Mouse (Mus musculus) MEL (cell line): ENCODE data around the gene Acin1. TPM values are rescaled to one million over a fixed set of nuclear protein-coding genes. Genes with fewer than 3 reads are reported as not detected.

Source experiments
- DNase-seq: peaks from one replicate; pipeline ENCODE4 v3.0.0; 2011; ENCODE audit warnings: low read depth, low spot score
- H3K27ac ChIP-seq: 2 replicates; pipeline ENCODE4 v1.5.1; 2012; ENCODE audit warnings: low read depth, mild to moderate bottlenecking, control low read depth, low read length, moderate library complexity; ENCODE audit not compliant: control insufficient read depth
- H3K27me3 ChIP-seq, 2 experiments: fragments of 150-350 bp in 1 of 2; sonication (generic) in 1 of 2; 2 replicates each; pipeline ENCODE4 v1.6.1; 2012; ENCODE audit warnings: low read length in 2 of 2, mild to moderate bottlenecking in 2 of 2, improper control_type of control experiment in 1 of 2, moderate library complexity in 1 of 2; ENCODE audit not compliant: insufficient read depth in 2 of 2, control insufficient read depth in 1 of 2
- H3K36me3 ChIP-seq, 2 experiments: 2 replicates each; pipeline ENCODE4 v1.6.1; 2012 to 2014; ENCODE audit warnings: low read length in 2 of 2, improper control_type of control experiment in 1 of 2, inconsistent platforms in 1 of 2, mild to moderate bottlenecking in 1 of 2; ENCODE audit not compliant: insufficient read depth in 2 of 2, control insufficient read depth in 1 of 2
- H3K4me1 ChIP-seq, 2 experiments: fragments of 150-350 bp in 1 of 2; sonication (generic) in 1 of 2; 2 replicates each; pipeline ENCODE4 v1.6.1; 2012; ENCODE audit warnings: low read length in 2 of 2, improper control_type of control experiment in 1 of 2, mild to moderate bottlenecking in 1 of 2; ENCODE audit not compliant: insufficient read depth in 2 of 2, control insufficient read depth in 1 of 2
- H3K4me3 ChIP-seq, 2 experiments: fragments of 150-350 bp in 1 of 2; sonication (generic) in 1 of 2; 2 replicates each; pipeline ENCODE4 v1.5.1; 2012; ENCODE audit warnings: low read depth in 2 of 2, low read length in 2 of 2, mild to moderate bottlenecking in 2 of 2, moderate library complexity in 2 of 2, control low read depth in 1 of 2, improper control_type of control experiment in 1 of 2; ENCODE audit not compliant: control insufficient read depth in 1 of 2, insufficient read depth in 1 of 2
- H3K79me2 ChIP-seq: 2 replicates; pipeline ENCODE4 v1.6.1; 2012; ENCODE audit warnings: mild to moderate bottlenecking, low read length, moderate library complexity; ENCODE audit not compliant: control insufficient read depth, poor library complexity, insufficient read depth
- H3K9ac ChIP-seq: 2 replicates; pipeline ENCODE4 v1.6.1; 2012; ENCODE audit warnings: low read depth, mild to moderate bottlenecking, control low read depth, low read length, moderate library complexity; ENCODE audit not compliant: control insufficient read depth, poor library complexity, severe bottlenecking
- H3K9me3 ChIP-seq: fragments of 150-350 bp; sonication (generic); replicated peaks from 2 replicates; pipeline ENCODE4 v1.6.1; 2012; ENCODE audit warnings: mild to moderate bottlenecking, low read length, improper control_type of control experiment, moderate library complexity; ENCODE audit not compliant: insufficient read depth
- BHLHE40 ChIP-seq: IDR thresholded peaks from 2 replicates; pipeline ENCODE4 v1.6.1; 2012; ENCODE audit warnings: low read depth, mild to moderate bottlenecking, inconsistent platforms, low read length, improper control_type of control experiment, borderline replicate concordance
- CTCF ChIP-seq, 3 experiments: IDR thresholded peaks in 2 of 3; conservative IDR thresholded peaks in 1 of 3; 2 replicates each; pipeline ENCODE4 v1.5.1; 2011 to 2012; ENCODE audit warnings: low read length in 3 of 3, low read depth in 2 of 3, mild to moderate bottlenecking in 2 of 3, improper control_type of control experiment in 1 of 3, inconsistent platforms in 1 of 3, mixed read lengths in 1 of 3, moderate library complexity in 1 of 3; ENCODE audit not compliant: control insufficient read depth in 1 of 3, insufficient read depth in 1 of 3, poor library complexity in 1 of 3, severe bottlenecking in 1 of 3
- E2F4 ChIP-seq: IDR thresholded peaks from 2 replicates; pipeline ENCODE4 v1.6.1; 2011; ENCODE audit warnings: low read depth, low read length, improper control_type of control experiment, borderline replicate concordance
- ELF1 ChIP-seq: IDR thresholded peaks from 2 replicates; pipeline ENCODE4 v1.6.1; 2014; ENCODE audit warnings: low read depth, mild to moderate bottlenecking, inconsistent platforms, low read length, improper control_type of control experiment, moderate library complexity
- ETS1 ChIP-seq: IDR thresholded peaks from 2 replicates; pipeline ENCODE4 v1.6.1; 2012; ENCODE audit warnings: low read depth, mild to moderate bottlenecking, inconsistent platforms, low read length, improper control_type of control experiment, moderate library complexity
- GABPA ChIP-seq: IDR thresholded peaks from 2 replicates; pipeline ENCODE4 v1.6.1; 2012; ENCODE audit warnings: low read depth, mild to moderate bottlenecking, inconsistent platforms, low read length, improper control_type of control experiment, moderate library complexity
- GATA1 ChIP-seq: IDR thresholded peaks from 2 replicates; pipeline ENCODE4 v1.6.1; 2011; ENCODE audit warnings: low read depth, low read length, improper control_type of control experiment
- HCFC1 ChIP-seq: IDR thresholded peaks from 2 replicates; pipeline ENCODE4 v1.6.1; 2012; ENCODE audit warnings: low read depth, mild to moderate bottlenecking, inconsistent platforms, low read length, improper control_type of control experiment, moderate library complexity
- JUND ChIP-seq: IDR thresholded peaks from 2 replicates; pipeline ENCODE4 v1.6.1; 2011; ENCODE audit warnings: low read depth, mild to moderate bottlenecking, improper control_type of control experiment, low read length
- KAT2A ChIP-seq: conservative IDR thresholded peaks from 2 replicates; pipeline ENCODE4 v1.6.1; 2012; ENCODE audit warnings: low read depth, low read length, improper control_type of control experiment, inconsistent platforms
- MAFK ChIP-seq: IDR thresholded peaks from 2 replicates; pipeline ENCODE4 v1.6.1; 2011; ENCODE audit warnings: low read depth, mild to moderate bottlenecking, low read length, improper control_type of control experiment, borderline replicate concordance
- MAX ChIP-seq: IDR thresholded peaks from 2 replicates; pipeline ENCODE4 v1.6.1; 2011; ENCODE audit warnings: low read length, improper control_type of control experiment
- MAZ ChIP-seq: IDR thresholded peaks from 2 replicates; pipeline ENCODE4 v1.6.1; 2012; ENCODE audit warnings: low read depth, mild to moderate bottlenecking, inconsistent platforms, low read length, improper control_type of control experiment
- MEF2A ChIP-seq: IDR thresholded peaks from 2 replicates; pipeline ENCODE4 v1.6.1; 2014; ENCODE audit warnings: low read depth, mild to moderate bottlenecking, inconsistent platforms, low read length, improper control_type of control experiment; ENCODE audit not compliant: poor library complexity, insufficient replicate concordance, severe bottlenecking; ENCODE audit errors: extremely low read depth
- MXI1 ChIP-seq: IDR thresholded peaks from 2 replicates; pipeline ENCODE4 v1.6.1; 2011; ENCODE audit warnings: mild to moderate bottlenecking, low read depth, low read length, improper control_type of control experiment
- MYB ChIP-seq: IDR thresholded peaks from 2 replicates; pipeline ENCODE4 v1.6.1; 2011; ENCODE audit warnings: mild to moderate bottlenecking, low read depth, low read length, improper control_type of control experiment
- MYC ChIP-seq: IDR thresholded peaks from 2 replicates; pipeline ENCODE4 v1.6.1; 2011; ENCODE audit warnings: low read depth, mild to moderate bottlenecking, low read length, improper control_type of control experiment, moderate library complexity
- NELFE ChIP-seq: IDR thresholded peaks from 2 replicates; pipeline ENCODE4 v1.6.1; 2011; ENCODE audit warnings: low read depth, low read length, improper control_type of control experiment
- NRF1 ChIP-seq: IDR thresholded peaks from 2 replicates; pipeline ENCODE4 v1.6.1; 2014; ENCODE audit warnings: low read depth, mild to moderate bottlenecking, inconsistent platforms, low read length, improper control_type of control experiment, moderate library complexity; ENCODE audit not compliant: poor library complexity, insufficient read depth, severe bottlenecking
- POLR2A ChIP-seq, 2 experiments: IDR thresholded peaks; 2 replicates each; pipeline ENCODE4 v1.6.1; 2011 to 2012; ENCODE audit warnings: low read length in 2 of 2, mild to moderate bottlenecking in 2 of 2, control low read depth in 1 of 2, improper control_type of control experiment in 1 of 2, low read depth in 1 of 2, moderate library complexity in 1 of 2; ENCODE audit not compliant: control insufficient read depth in 1 of 2, insufficient read depth in 1 of 2, poor library complexity in 1 of 2
- RAD21 ChIP-seq: IDR thresholded peaks from 2 replicates; pipeline ENCODE4 v1.6.1; 2011; ENCODE audit warnings: mild to moderate bottlenecking, low read depth, low read length, improper control_type of control experiment
- RCOR1 ChIP-seq: IDR thresholded peaks from 2 replicates; pipeline ENCODE4 v1.6.1; 2012; ENCODE audit warnings: low read depth, mild to moderate bottlenecking, inconsistent platforms, low read length, improper control_type of control experiment
- SIN3A ChIP-seq: IDR thresholded peaks from 2 replicates; pipeline ENCODE4 v1.6.1; 2012; ENCODE audit warnings: low read length, improper control_type of control experiment, inconsistent platforms
- SMC3 ChIP-seq: IDR thresholded peaks from 2 replicates; pipeline ENCODE4 v1.6.1; 2011; ENCODE audit warnings: low read depth, low read length, improper control_type of control experiment
- TBP ChIP-seq: IDR thresholded peaks from 2 replicates; pipeline ENCODE4 v1.8.0; 2011; ENCODE audit warnings: low read depth, low read length, improper control_type of control experiment
- TCF12 ChIP-seq: IDR thresholded peaks from 2 replicates; pipeline ENCODE4 v1.6.1; 2014; ENCODE audit warnings: low read depth, mild to moderate bottlenecking, inconsistent platforms, low read length, improper control_type of control experiment, moderate library complexity
- UBTF ChIP-seq: IDR thresholded peaks from 2 replicates; pipeline ENCODE4 v1.6.1; 2012; ENCODE audit warnings: low read depth, mild to moderate bottlenecking, inconsistent platforms, low read length, improper control_type of control experiment, moderate library complexity, borderline replicate concordance; ENCODE audit not compliant: insufficient read depth
- USF1 ChIP-seq: IDR thresholded peaks from 2 replicates; pipeline ENCODE4 v1.6.1; 2014; ENCODE audit warnings: low read depth, mild to moderate bottlenecking, inconsistent platforms, low read length, improper control_type of control experiment, moderate library complexity
- USF2 ChIP-seq, 2 experiments: IDR thresholded peaks; 2 replicates each; pipeline ENCODE4 v1.6.1; 2011 to 2012; ENCODE audit warnings: improper control_type of control experiment in 2 of 2, low read length in 2 of 2, borderline replicate concordance in 1 of 2, inconsistent platforms in 1 of 2, low read depth in 1 of 2, mild to moderate bottlenecking in 1 of 2; ENCODE audit not compliant: insufficient read depth in 1 of 2
- ZC3H11A ChIP-seq: IDR thresholded peaks from 2 replicates; pipeline ENCODE4 v1.6.1; 2012; ENCODE audit warnings: low read depth, mild to moderate bottlenecking, inconsistent platforms, low read length, improper control_type of control experiment
- ZKSCAN1 ChIP-seq: IDR thresholded peaks from 2 replicates; pipeline ENCODE4 v1.6.1; 2012; ENCODE audit warnings: low read depth, mild to moderate bottlenecking, inconsistent platforms, low read length, improper control_type of control experiment, moderate library complexity
- ZNF384 ChIP-seq: IDR thresholded peaks from 2 replicates; pipeline ENCODE4 v1.6.1; 2012; ENCODE audit warnings: low read depth, mild to moderate bottlenecking, inconsistent platforms, low read length, improper control_type of control experiment
- polyA plus RNA-seq, 2 experiments: library from polyadenylated mRNA; stranded (reverse) in 1 of 2; unstranded in 1 of 2; fragments of >175 nt in 1 of 2; fragments of >200 nt in 1 of 2; gene quantifications; 2 replicates each; pipeline versions ENCODE4 v1.2.1 to v1.2.4; 2012; ENCODE audit warnings: low replicate concordance in 2 of 2, low read depth in 1 of 2; ENCODE audit not compliant: insufficient read length in 2 of 2, insufficient read depth in 1 of 2, missing spikeins in 1 of 2
- total RNA-seq: library from RNA; depleted of rRNA; stranded (reverse); fragments of 300-350 nt; gene quantifications from 2 replicates; pipeline ENCODE4 v1.2.3, GENCODE M21; 2012

The Acin1 gene
- total and polyA plus RNA-seq, 3 experiments = 103 to 248 (median 115) TPM

DNA sequence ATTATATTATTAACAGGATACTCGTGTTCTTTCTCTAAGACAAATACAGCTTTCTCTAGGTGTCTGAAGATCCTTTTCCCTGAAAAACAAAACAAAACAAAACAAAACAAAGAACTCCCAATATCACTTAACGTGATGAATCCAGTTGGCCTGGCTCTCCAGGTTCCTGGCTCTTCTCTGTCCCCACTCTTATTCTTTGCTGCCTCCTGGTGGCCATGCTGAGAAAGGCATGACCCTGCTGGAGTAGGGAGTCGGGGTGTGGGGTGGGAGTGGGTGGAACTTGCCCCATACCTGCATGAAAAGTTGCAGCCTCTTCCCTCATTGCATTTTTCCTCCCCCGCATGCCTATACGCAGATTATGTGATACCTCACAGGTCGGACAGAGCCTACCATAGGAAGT lies 14.6 kb upstream of the Acin1 start:
- H3K9me3 ChIP-seq = no peaks in the 10 kb centered on the region
- peak; percentile 81 for DNase-seq
- no peak overlapping the region for H3K9ac ChIP-seq
- H3K36me3 ChIP-seq = peaks cover 0 to 15% of the 10 kb centered on the region in 2 experiments; a peak in 2 of 4 replicates
- H3K27me3 ChIP-seq = no peaks in the 10 kb centered on the region
- H3K4me3 ChIP-seq = no peak overlapping the region
- no peak for TF ChIP-seq USF1
- TF ChIP-seq KAT2A = no peak
- no peak for TF ChIP-seq GATA1
- no peak for TF ChIP-seq MYB
- TF ChIP-seq NELFE = no peak
- TF ChIP-seq MEF2A = no peak
- no peak for TF ChIP-seq NRF1
- no peak for TF ChIP-seq POLR2A (IDR thresholded peaks at IDR 0.05; ENCODE audit: control insufficient read depth in 1 of 2, insufficient read depth in 1 of 2, low read depth in 1 of 2, low read length in 2 of 2, poor library complexity in 1 of 2)
- TF ChIP-seq MXI1 = no peak
- TF ChIP-seq JUND = no peak
- TF ChIP-seq RCOR1 = no peak
- peak; percentile 81 for TF ChIP-seq ZC3H11A
- peak; percentile 89 to 94 (median 91) for TF ChIP-seq CTCF (IDR thresholded peaks at IDR 0.05 in 2 of 3, conservative IDR thresholded peaks at IDR 0.05 in 1 of 3; ENCODE audit: control insufficient read depth in 1 of 3, insufficient read depth in 1 of 3, low read depth in 2 of 3, low read length in 3 of 3, poor library complexity in 1 of 3, severe bottlenecking in 1 of 3)
- no peak for TF ChIP-seq TCF12
- no peak for TF ChIP-seq ETS1
- TF ChIP-seq MAFK = no peak
- TF ChIP-seq MAX = no peak
- TF ChIP-seq ZKSCAN1 = no peak
- no peak for TF ChIP-seq ZNF384
- TF ChIP-seq RAD21 = peak; percentile 83
- TF ChIP-seq GABPA = no peak
- TF ChIP-seq SIN3A = 0 out of 2 replicates have a peak, but pooled peaks have one; percentile 28
- TF ChIP-seq MYC = 0 out of 2 replicates have a peak, but pooled peaks have one; percentile 15
- TF ChIP-seq UBTF = no peak
- no peak for TF ChIP-seq HCFC1
- TF ChIP-seq BHLHE40 = no peak
- peak; percentile 86 for TF ChIP-seq SMC3
- no peak for TF ChIP-seq MAZ
- TF ChIP-seq E2F4 = no peak
- no peak for TF ChIP-seq USF2 (IDR thresholded peaks at IDR 0.05; ENCODE audit: borderline replicate concordance in 1 of 2, insufficient read depth in 1 of 2, low read depth in 1 of 2, low read length in 2 of 2)
- no peak for TF ChIP-seq TBP
- no peak for TF ChIP-seq ELF1
- H3K79me2 ChIP-seq = no peaks in the 10 kb centered on the region
- H3K27ac ChIP-seq = no peak overlapping the region
- peaks cover 5 to 26% of the 10 kb centered on the region in 2 experiments for H3K4me1 ChIP-seq
